Mouse (Mus musculus): ENCODE data around the gene Bgn. TPM values are rescaled to one million over a fixed set of nuclear protein-coding genes. Genes with fewer than 3 reads are reported as not detected.
"Not testable (repeated sequence)": the region's sequence is repeated elsewhere in the genome, so short reads cannot be mapped to it uniquely, and the experiment has no call there.

Gene Bgn
- polyA plus RNA-seq, 1 experiment from 2014 or later: 36.4 TPM

- H3K27ac ChIP-seq (replicated peaks; ENCODE audit: low read depth, low read length): no peak overlapping the region
- no peak overlapping the region for H3K4me2 ChIP-seq (ENCODE audit: low read depth, low read length)
- DNase-seq (ENCODE audit: low spot score) (no peak), ATAC-seq (replicated peaks; ENCODE audit: insufficient number of reproducible peaks, low FRiP score, low TSS enrichment, low read depth) (no peak)
- no peaks in the 10 kb centered on the region for H3K4me1 ChIP-seq (ENCODE audit: control insufficient read depth, insufficient read depth, low read length)
- no peaks in the 10 kb centered on the region for H3K9me3 ChIP-seq (replicated peaks; ENCODE audit: control insufficient read depth, low read length)
- no peaks in the 10 kb centered on the region for H3K36me3 ChIP-seq (replicated peaks; ENCODE audit: control insufficient read depth, insufficient read depth, low read depth, low read length)
- no peak overlapping the region for H3K9ac ChIP-seq (replicated peaks; ENCODE audit: low read length)
- 39% methylated on average over 2 of the region's 2 CpGs for WGBS
- no peaks in the 10 kb centered on the region for H3K27me3 ChIP-seq (ENCODE audit: control insufficient read depth, insufficient read depth, low read length)
- no peak overlapping the region for H3K4me3 ChIP-seq (ENCODE audit: low read depth, low read length)
Measured at GRCm38 (mm10) chrX:73480334-73480733, 3.1 kb upstream of the Bgn start.

- 34% methylated on average over 3 of the region's 4 CpGs for WGBS
- H3K9ac ChIP-seq (replicated peaks; ENCODE audit: low read length): no peak overlapping the region
- H3K27ac ChIP-seq (replicated peaks; ENCODE audit: low read depth, low read length): 0 out of 2 replicates have a peak overlapping the region, but pooled peaks have one; percentile 8
- H3K36me3 ChIP-seq (replicated peaks; ENCODE audit: control insufficient read depth, insufficient read depth, low read depth, low read length): no peaks in the 10 kb centered on the region
- no peaks in the 10 kb centered on the region for H3K4me1 ChIP-seq (ENCODE audit: control insufficient read depth, insufficient read depth, low read length)
- ATAC-seq (replicated peaks; ENCODE audit: insufficient number of reproducible peaks, low FRiP score, low TSS enrichment, low read depth) (no peak), DNase-seq (ENCODE audit: low spot score) (no peak)
- no peaks in the 10 kb centered on the region for H3K27me3 ChIP-seq (ENCODE audit: control insufficient read depth, insufficient read depth, low read length)
- no peak overlapping the region for H3K4me3 ChIP-seq (ENCODE audit: low read depth, low read length)
- H3K9me3 ChIP-seq (replicated peaks; ENCODE audit: control insufficient read depth, low read length): no peaks in the 10 kb centered on the region
- H3K4me2 ChIP-seq (ENCODE audit: low read depth, low read length): peak overlapping the region; percentile 44; the same call in 1 of the 2 replicates
Measured at GRCm38 (mm10) chrX:73482643-73483483, 539 bp upstream of the Bgn start.

- no peaks in the 10 kb centered on the region for H3K4me1 ChIP-seq (ENCODE audit: control insufficient read depth, insufficient read depth, low read length)
- ATAC-seq (replicated peaks; ENCODE audit: insufficient number of reproducible peaks, low FRiP score, low TSS enrichment, low read depth) (no peak), DNase-seq (ENCODE audit: low spot score) (no peak)
- no peaks in the 10 kb centered on the region for H3K9me3 ChIP-seq (replicated peaks; ENCODE audit: control insufficient read depth, low read length)
- H3K4me2 ChIP-seq (ENCODE audit: low read depth, low read length): peak overlapping the region; percentile 44
- 58% methylated on average over 1 of the region's 1 CpGs for WGBS
- peak overlapping the region; percentile 57 for H3K9ac ChIP-seq (replicated peaks; ENCODE audit: low read length)
- H3K4me3 ChIP-seq (ENCODE audit: low read depth, low read length): peak overlapping the region; percentile 23
- H3K36me3 ChIP-seq (replicated peaks; ENCODE audit: control insufficient read depth, insufficient read depth, low read depth, low read length): no peaks in the 10 kb centered on the region
- no peaks in the 10 kb centered on the region for H3K27me3 ChIP-seq (ENCODE audit: control insufficient read depth, insufficient read depth, low read length)
- H3K27ac ChIP-seq (replicated peaks; ENCODE audit: low read depth, low read length): no peak overlapping the region
Measured at GRCm38 (mm10) chrX:73484076-73484475, 674 bp downstream of the Bgn start.

GRCm38 (mm10) chrX:73484870-73485269, 1.5 kb downstream of the Bgn start:
- Histone ChIP-seq H3K4me2 (ENCODE audit: low read depth, low read length) (no peak overlapping the region; the same call in 1 of the 2 replicates), H3K4me3 (ENCODE audit: low read depth, low read length) (no peak overlapping the region), H3K36me3 (replicated peaks; ENCODE audit: control insufficient read depth, insufficient read depth, low read depth, low read length) (no peaks in the 10 kb centered on the region), H3K27ac (replicated peaks; ENCODE audit: low read depth, low read length) (no peak overlapping the region), H3K9me3 (replicated peaks; ENCODE audit: control insufficient read depth, low read length) (no peaks in the 10 kb centered on the region), H3K27me3 (ENCODE audit: control insufficient read depth, insufficient read depth, low read length) (no peaks in the 10 kb centered on the region), H3K9ac (replicated peaks; ENCODE audit: low read length) (no peak overlapping the region), H3K4me1 (ENCODE audit: control insufficient read depth, insufficient read depth, low read length) (no peaks in the 10 kb centered on the region)
- WGBS: 88% methylated on average over 4 of the region's 4 CpGs
- ATAC-seq (replicated peaks; ENCODE audit: insufficient number of reproducible peaks, low FRiP score, low TSS enrichment, low read depth): no peak
- DNase-seq (ENCODE audit: low spot score): no peak

- H3K9ac ChIP-seq (replicated peaks; ENCODE audit: low read length): no peak overlapping the region
- no peaks in the 10 kb centered on the region for H3K27me3 ChIP-seq (ENCODE audit: control insufficient read depth, insufficient read depth, low read length)
- DNase-seq (ENCODE audit: low spot score): no peak
- no peaks in the 10 kb centered on the region for H3K9me3 ChIP-seq (replicated peaks; ENCODE audit: control insufficient read depth, low read length)
- H3K36me3 ChIP-seq (replicated peaks; ENCODE audit: control insufficient read depth, insufficient read depth, low read depth, low read length): no peaks in the 10 kb centered on the region
- no peak overlapping the region for H3K4me3 ChIP-seq (ENCODE audit: low read depth, low read length)
- H3K4me1 ChIP-seq (ENCODE audit: control insufficient read depth, insufficient read depth, low read length): no peaks in the 10 kb centered on the region
- H3K4me2 ChIP-seq (ENCODE audit: low read depth, low read length): no peak overlapping the region
- H3K27ac ChIP-seq (replicated peaks; ENCODE audit: low read depth, low read length): no peak overlapping the region
- 80% methylated on average over 5 of the region's 5 CpGs for WGBS
- ATAC-seq (replicated peaks; ENCODE audit: insufficient number of reproducible peaks, low FRiP score, low TSS enrichment, low read depth): no peak
Measured at GRCm38 (mm10) chrX:73486920-73487319, 3.5 kb downstream of the Bgn start.

- Histone ChIP-seq H3K4me1 (ENCODE audit: control insufficient read depth, insufficient read depth, low read length) (no peaks in the 10 kb centered on the region), H3K4me2 (ENCODE audit: low read depth, low read length) (no peak overlapping the region), H3K36me3 (replicated peaks; ENCODE audit: control insufficient read depth, insufficient read depth, low read depth, low read length) (no peaks in the 10 kb centered on the region), H3K9ac (replicated peaks; ENCODE audit: low read length) (no peak overlapping the region), H3K27me3 (ENCODE audit: control insufficient read depth, insufficient read depth, low read length) (no peaks in the 10 kb centered on the region), H3K27ac (replicated peaks; ENCODE audit: low read depth, low read length) (no peak overlapping the region), H3K9me3 (replicated peaks; ENCODE audit: control insufficient read depth, low read length) (no peaks in the 10 kb centered on the region), H3K4me3 (ENCODE audit: low read depth, low read length) (no peak overlapping the region)
- DNase-seq (ENCODE audit: low spot score): no peak
- WGBS: 53% methylated on average over 3 of the region's 4 CpGs
- ATAC-seq (replicated peaks; ENCODE audit: insufficient number of reproducible peaks, low FRiP score, low TSS enrichment, low read depth): no peak
Measured at GRCm38 (mm10) chrX:73490186-73490585, 6.8 kb downstream of the Bgn start.

GRCm38 (mm10) chrX:73490804-73491203, 7.4 kb downstream of the Bgn start:
- no peak overlapping the region for H3K4me3 ChIP-seq (ENCODE audit: low read depth, low read length)
- 81% methylated on average over 3 of the region's 3 CpGs for WGBS
- ATAC-seq (replicated peaks; ENCODE audit: insufficient number of reproducible peaks, low FRiP score, low TSS enrichment, low read depth) (no peak), DNase-seq (ENCODE audit: low spot score) (no peak)
- no peaks in the 10 kb centered on the region for H3K9me3 ChIP-seq (replicated peaks; ENCODE audit: control insufficient read depth, low read length)
- H3K4me2 ChIP-seq (ENCODE audit: low read depth, low read length): no peak overlapping the region
- no peak overlapping the region for H3K27ac ChIP-seq (replicated peaks; ENCODE audit: low read depth, low read length)
- no peaks in the 10 kb centered on the region for H3K36me3 ChIP-seq (replicated peaks; ENCODE audit: control insufficient read depth, insufficient read depth, low read depth, low read length)
- H3K9ac ChIP-seq (replicated peaks; ENCODE audit: low read length): no peak overlapping the region
- no peaks in the 10 kb centered on the region for H3K4me1 ChIP-seq (ENCODE audit: control insufficient read depth, insufficient read depth, low read length)
- no peaks in the 10 kb centered on the region for H3K27me3 ChIP-seq (ENCODE audit: control insufficient read depth, insufficient read depth, low read length)

GRCm38 (mm10) chrX:73493567-73493966, 10.2 kb downstream of the Bgn start:
- not testable (repeated sequence) for H3K9ac ChIP-seq (replicated peaks; ENCODE audit: low read length); H3K4me2 ChIP-seq (ENCODE audit: low read depth, low read length); H3K4me1 ChIP-seq (ENCODE audit: control insufficient read depth, insufficient read depth, low read length); H3K36me3 ChIP-seq (replicated peaks; ENCODE audit: control insufficient read depth, insufficient read depth, low read depth, low read length); H3K27ac ChIP-seq (replicated peaks; ENCODE audit: low read depth, low read length); H3K27me3 ChIP-seq (ENCODE audit: control insufficient read depth, insufficient read depth, low read length); ATAC-seq (replicated peaks; ENCODE audit: insufficient number of reproducible peaks, low FRiP score, low TSS enrichment, low read depth); H3K4me3 ChIP-seq (ENCODE audit: low read depth, low read length); H3K9me3 ChIP-seq (replicated peaks; ENCODE audit: control insufficient read depth, low read length)
- 19% methylated on average over 1 of the region's 2 CpGs for WGBS
- DNase-seq (ENCODE audit: low spot score): peak; percentile 83

All from embryonic facial prominence, embryonic 11.5 days (tissue).